Mouse (Mus musculus): ENCODE data around the gene 4930519P11Rik. TPM values are rescaled to one million over a fixed set of nuclear protein-coding genes. Genes with fewer than 3 reads are reported as not detected.
A peak's percentile ranks its signal among the peaks of the same experiment; 100 is the strongest.

4930519P11Rik gene
- polyA plus RNA-seq, 1 experiment from 2014 or later: not detected

DNA sequence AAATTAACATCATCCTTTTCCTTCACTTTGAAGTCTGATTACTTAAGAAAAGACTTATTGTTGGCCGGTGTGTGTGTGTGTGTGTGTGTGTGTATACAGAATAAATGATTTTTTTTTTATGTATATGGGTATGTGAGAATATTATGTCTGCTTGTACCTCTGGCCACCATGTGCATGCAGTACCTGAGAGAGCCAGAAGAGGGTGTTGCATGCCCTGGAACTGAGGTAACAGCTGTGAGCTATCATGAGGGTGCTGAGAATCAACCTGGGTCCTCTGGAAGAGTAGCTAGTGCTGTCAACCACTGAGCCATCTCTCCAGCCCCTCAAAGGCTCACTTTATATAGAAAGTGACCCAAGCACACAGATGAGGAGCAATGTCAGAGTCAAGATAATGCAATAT is 31.8 kb downstream of the 4930519P11Rik start:
- no peaks in the 10 kb centered on the region for H3K36me3 ChIP-seq (ENCODE audit: control insufficient read depth, insufficient read depth, low read length)
- no peak overlapping the region for H3K4me3 ChIP-seq (ENCODE audit: control insufficient read depth in 1 of 2, insufficient read depth in 1 of 2, low read depth in 1 of 2, low read length in 2 of 2)
- no peak for ATAC-seq (ENCODE audit: insufficient number of reproducible peaks, insufficient read depth, low FRiP score, low read depth)
- no peak overlapping the region for H3K27ac ChIP-seq (replicated peaks in 1 of 2; ENCODE audit: control insufficient read depth in 1 of 2, insufficient read depth in 1 of 2, low read depth in 2 of 2, low read length in 2 of 2)
- no peak overlapping the region for H3K4me2 ChIP-seq (ENCODE audit: low read length)
- no peaks in the 10 kb centered on the region for H3K27me3 ChIP-seq (ENCODE audit: control insufficient read depth, insufficient read depth, low read length)
- H3K9me3 ChIP-seq (ENCODE audit: control insufficient read depth, low read length): 0 out of 2 replicates have a peak, but pooled peaks cover 3% of the 10 kb centered on the region
- WGBS: 96% methylated on average over 1 of the region's 1 CpGs
- H3K9ac ChIP-seq (ENCODE audit: low read length): no peak overlapping the region
- peaks cover 17 to 22% of the 10 kb centered on the region in 2 experiments for H3K4me1 ChIP-seq (ENCODE audit: control insufficient read depth in 2 of 2, insufficient read depth in 2 of 2, low read length in 2 of 2)

DNA sequence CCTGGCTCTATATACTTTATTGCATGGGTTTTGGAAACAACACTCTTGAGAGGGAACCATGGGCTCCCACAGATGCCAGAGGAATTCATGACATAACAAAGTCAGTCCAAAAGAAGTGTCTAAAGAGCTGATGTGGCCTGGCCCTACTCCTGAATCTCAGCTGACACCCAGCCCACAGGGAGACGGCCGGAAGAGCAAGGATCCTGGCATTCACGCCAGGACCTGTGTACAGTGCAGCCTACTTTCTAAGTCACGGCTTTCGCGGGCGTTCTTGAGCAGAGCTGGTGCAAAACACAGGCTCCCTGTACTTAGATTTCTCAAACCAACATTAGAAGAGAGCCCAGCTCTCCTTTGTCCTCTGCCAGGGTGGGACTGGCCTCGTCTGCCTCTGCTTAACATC is 32.7 kb downstream of the 4930519P11Rik start:
- Histone ChIP-seq H3K4me3 (ENCODE audit: control insufficient read depth in 1 of 2, insufficient read depth in 1 of 2, low read depth in 1 of 2, low read length in 2 of 2) (no peak overlapping the region), H3K36me3 (ENCODE audit: control insufficient read depth, insufficient read depth, low read length) (no peaks in the 10 kb centered on the region), H3K9ac (ENCODE audit: low read length) (no peak overlapping the region), H3K27ac (replicated peaks in 1 of 2; ENCODE audit: control insufficient read depth in 1 of 2, insufficient read depth in 1 of 2, low read depth in 2 of 2, low read length in 2 of 2) (peak overlapping the region in 1 of 2 experiments; percentile 39; a peak in 1 of 4 replicates), H3K4me2 (ENCODE audit: low read length) (no peak overlapping the region), H3K9me3 (ENCODE audit: control insufficient read depth, low read length) (0 out of 2 replicates have a peak, but pooled peaks cover 3% of the 10 kb centered on the region), H3K4me1 (ENCODE audit: control insufficient read depth in 2 of 2, insufficient read depth in 2 of 2, low read length in 2 of 2) (peaks cover 17 to 22% of the 10 kb centered on the region in 2 experiments), H3K27me3 (ENCODE audit: control insufficient read depth, insufficient read depth, low read length) (no peaks in the 10 kb centered on the region)
- WGBS: 52% methylated on average over 8 of the region's 8 CpGs
- no peak for ATAC-seq (ENCODE audit: insufficient number of reproducible peaks, insufficient read depth, low FRiP score, low read depth)

DNA sequence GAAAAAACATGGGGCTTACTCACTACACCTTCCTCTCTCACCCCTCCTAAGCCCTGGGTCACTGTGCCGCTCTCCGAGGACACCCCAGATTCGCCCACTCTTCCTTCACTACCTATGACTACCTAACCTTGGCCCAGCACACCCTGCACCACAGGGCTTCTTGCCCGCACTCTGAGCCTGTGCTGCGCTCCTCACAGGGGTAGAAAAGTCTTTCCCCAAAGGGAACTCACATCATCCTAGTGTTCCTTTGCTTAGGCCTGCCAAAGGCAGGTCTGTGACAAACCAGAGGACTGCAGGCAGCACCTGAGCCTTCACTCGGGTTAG is 35.5 kb downstream of the 4930519P11Rik start:
- WGBS: 89% methylated on average over 6 of the region's 6 CpGs
- Histone ChIP-seq H3K27ac (replicated peaks in 1 of 2; ENCODE audit: control insufficient read depth in 1 of 2, insufficient read depth in 1 of 2, low read depth in 2 of 2, low read length in 2 of 2) (no peak overlapping the region; a peak in 1 of 4 replicates), H3K36me3 (ENCODE audit: control insufficient read depth, insufficient read depth, low read length) (no peaks in the 10 kb centered on the region), H3K27me3 (ENCODE audit: control insufficient read depth, insufficient read depth, low read length) (no peaks in the 10 kb centered on the region), H3K4me2 (ENCODE audit: low read length) (no peak overlapping the region), H3K9ac (ENCODE audit: low read length) (no peak overlapping the region; the same call in 1 of the 2 replicates), H3K4me3 (ENCODE audit: control insufficient read depth in 1 of 2, insufficient read depth in 1 of 2, low read depth in 1 of 2, low read length in 2 of 2) (no peak overlapping the region), H3K4me1 (ENCODE audit: control insufficient read depth in 2 of 2, insufficient read depth in 2 of 2, low read length in 2 of 2) (peaks cover 8 to 9% of the 10 kb centered on the region in 2 experiments; a peak in 3 of 4 replicates), H3K9me3 (ENCODE audit: control insufficient read depth, low read length) (0 out of 2 replicates have a peak, but pooled peaks cover 3% of the 10 kb centered on the region)
- ATAC-seq (ENCODE audit: insufficient number of reproducible peaks, insufficient read depth, low FRiP score, low read depth): no peak

DNA sequence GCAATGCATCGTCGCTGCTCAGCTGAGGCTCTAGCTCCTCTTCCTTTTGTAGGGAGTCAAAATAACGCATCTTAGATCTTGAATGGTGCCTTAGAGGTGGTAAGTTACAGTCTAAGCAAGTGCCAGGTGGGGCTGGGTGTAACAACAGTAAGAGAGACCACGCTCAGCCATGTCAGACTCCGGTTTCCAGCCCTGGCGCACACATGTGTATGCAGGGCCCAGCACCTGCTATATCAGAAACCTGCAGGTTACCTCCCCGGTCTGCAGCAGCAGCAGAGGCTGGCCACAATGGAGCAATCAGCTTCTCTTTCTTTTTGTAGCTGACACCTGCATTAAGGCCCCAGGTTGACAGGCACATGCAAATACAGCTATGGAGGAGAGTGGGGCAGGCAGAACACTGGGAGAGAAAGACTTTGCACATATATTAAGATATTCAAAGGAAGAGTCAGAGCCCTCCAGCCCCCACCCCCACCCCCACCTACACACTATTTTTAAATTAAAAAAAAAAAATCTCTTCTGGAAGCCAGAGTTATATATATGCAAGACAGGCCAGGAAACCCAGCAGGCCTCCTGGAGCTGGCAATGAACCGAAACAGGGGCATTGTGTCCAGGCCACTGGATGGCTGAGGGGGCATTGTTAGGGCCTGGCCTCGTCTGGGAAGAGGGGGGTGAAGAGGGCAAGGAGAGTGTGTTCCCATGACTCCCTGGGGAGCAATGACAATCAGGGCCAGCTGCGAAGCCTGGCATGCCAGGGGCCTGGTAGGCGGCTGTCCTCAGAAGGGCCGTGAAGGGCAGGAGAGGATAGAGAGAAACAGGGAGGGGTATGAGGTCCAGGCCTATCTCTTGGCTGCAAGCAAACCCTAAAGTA is 36.1 kb downstream of the 4930519P11Rik start:
- Histone ChIP-seq H3K9ac (ENCODE audit: low read length) (peak overlapping the region; percentile 21; the same call in 1 of the 2 replicates), H3K27me3 (ENCODE audit: control insufficient read depth, insufficient read depth, low read length) (no peaks in the 10 kb centered on the region), H3K27ac (replicated peaks in 1 of 2; ENCODE audit: control insufficient read depth in 1 of 2, insufficient read depth in 1 of 2, low read depth in 2 of 2, low read length in 2 of 2) (no peak overlapping the region; a peak in 1 of 4 replicates), H3K4me3 (ENCODE audit: control insufficient read depth in 1 of 2, insufficient read depth in 1 of 2, low read depth in 1 of 2, low read length in 2 of 2) (no peak overlapping the region), H3K9me3 (ENCODE audit: control insufficient read depth, low read length) (0 out of 2 replicates have a peak, but pooled peaks cover 3% of the 10 kb centered on the region), H3K36me3 (ENCODE audit: control insufficient read depth, insufficient read depth, low read length) (no peaks in the 10 kb centered on the region), H3K4me1 (ENCODE audit: control insufficient read depth in 2 of 2, insufficient read depth in 2 of 2, low read length in 2 of 2) (peaks cover 8 to 9% of the 10 kb centered on the region in 2 experiments; a peak in 3 of 4 replicates), H3K4me2 (ENCODE audit: low read length) (no peak overlapping the region)
- 52% methylated on average over 12 of the region's 12 CpGs for WGBS
- ATAC-seq (ENCODE audit: insufficient number of reproducible peaks, insufficient read depth, low FRiP score, low read depth): no peak

DNA sequence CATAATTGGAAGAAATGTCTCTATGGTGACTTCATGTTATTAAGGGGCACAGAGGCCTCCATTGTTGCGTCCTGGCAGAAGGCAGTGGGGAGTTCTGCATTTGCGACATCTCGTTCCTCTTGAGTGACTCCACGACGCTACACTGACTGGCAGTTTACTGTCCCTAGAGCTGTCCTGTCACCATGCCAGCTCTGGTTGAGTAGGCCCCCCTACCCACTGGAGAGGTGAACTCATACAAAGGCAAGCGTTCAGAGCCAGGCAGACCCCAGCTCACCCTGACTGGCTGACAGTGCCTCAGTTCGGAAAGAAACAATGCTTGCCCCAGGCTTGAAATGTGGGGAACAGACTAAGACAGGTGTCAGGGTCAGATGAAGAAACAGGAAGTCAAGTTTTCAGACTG is 39.0 kb downstream of the 4930519P11Rik start:
- Histone ChIP-seq H3K27ac (replicated peaks in 1 of 2; ENCODE audit: control insufficient read depth in 1 of 2, insufficient read depth in 1 of 2, low read depth in 2 of 2, low read length in 2 of 2) (no peak overlapping the region), H3K27me3 (ENCODE audit: control insufficient read depth, insufficient read depth, low read length) (no peaks in the 10 kb centered on the region), H3K4me2 (ENCODE audit: low read length) (no peak overlapping the region), H3K9ac (ENCODE audit: low read length) (no peak overlapping the region), H3K4me1 (ENCODE audit: control insufficient read depth in 2 of 2, insufficient read depth in 2 of 2, low read length in 2 of 2) (peaks cover 11 to 13% of the 10 kb centered on the region in 2 experiments), H3K9me3 (ENCODE audit: control insufficient read depth, low read length) (no peaks in the 10 kb centered on the region), H3K4me3 (ENCODE audit: control insufficient read depth in 1 of 2, insufficient read depth in 1 of 2, low read depth in 1 of 2, low read length in 2 of 2) (no peak overlapping the region), H3K36me3 (ENCODE audit: control insufficient read depth, insufficient read depth, low read length) (no peaks in the 10 kb centered on the region)
- ATAC-seq (ENCODE audit: insufficient number of reproducible peaks, insufficient read depth, low FRiP score, low read depth): no peak
- WGBS: 70% methylated on average over 7 of the region's 7 CpGs

DNA sequence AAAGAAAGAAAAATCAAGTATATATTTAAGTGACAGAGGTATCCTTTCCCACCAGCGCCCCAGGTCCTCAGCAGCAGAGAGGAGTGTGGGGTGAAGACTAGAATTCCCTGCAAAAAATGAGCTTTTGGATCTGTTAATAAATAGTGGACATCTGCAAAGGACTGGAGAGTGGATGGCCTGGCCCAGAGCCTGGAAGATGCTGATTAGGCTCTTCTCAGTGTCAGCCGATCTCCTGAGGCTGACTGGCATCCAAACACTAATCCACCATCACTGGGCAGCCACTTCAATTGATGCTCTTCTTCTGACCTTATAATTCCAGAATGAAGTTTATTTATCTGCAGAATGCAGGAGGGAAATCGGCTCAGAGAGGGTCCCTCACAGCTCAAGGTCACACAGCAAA is 40.2 kb downstream of the 4930519P11Rik start:
- Histone ChIP-seq H3K4me1 (ENCODE audit: control insufficient read depth in 2 of 2, insufficient read depth in 2 of 2, low read length in 2 of 2) (peaks cover 22 to 24% of the 10 kb centered on the region in 2 experiments), H3K27me3 (ENCODE audit: control insufficient read depth, insufficient read depth, low read length) (no peaks in the 10 kb centered on the region), H3K4me3 (ENCODE audit: control insufficient read depth in 1 of 2, insufficient read depth in 1 of 2, low read depth in 1 of 2, low read length in 2 of 2) (no peak overlapping the region), H3K9ac (ENCODE audit: low read length) (no peak overlapping the region), H3K36me3 (ENCODE audit: control insufficient read depth, insufficient read depth, low read length) (no peaks in the 10 kb centered on the region), H3K9me3 (ENCODE audit: control insufficient read depth, low read length) (no peaks in the 10 kb centered on the region), H3K4me2 (ENCODE audit: low read length) (no peak overlapping the region), H3K27ac (replicated peaks in 1 of 2; ENCODE audit: control insufficient read depth in 1 of 2, insufficient read depth in 1 of 2, low read depth in 2 of 2, low read length in 2 of 2) (no peak overlapping the region)
- WGBS: 76% methylated on average over 3 of the region's 3 CpGs
- no peak for ATAC-seq (ENCODE audit: insufficient number of reproducible peaks, insufficient read depth, low FRiP score, low read depth)

DNA sequence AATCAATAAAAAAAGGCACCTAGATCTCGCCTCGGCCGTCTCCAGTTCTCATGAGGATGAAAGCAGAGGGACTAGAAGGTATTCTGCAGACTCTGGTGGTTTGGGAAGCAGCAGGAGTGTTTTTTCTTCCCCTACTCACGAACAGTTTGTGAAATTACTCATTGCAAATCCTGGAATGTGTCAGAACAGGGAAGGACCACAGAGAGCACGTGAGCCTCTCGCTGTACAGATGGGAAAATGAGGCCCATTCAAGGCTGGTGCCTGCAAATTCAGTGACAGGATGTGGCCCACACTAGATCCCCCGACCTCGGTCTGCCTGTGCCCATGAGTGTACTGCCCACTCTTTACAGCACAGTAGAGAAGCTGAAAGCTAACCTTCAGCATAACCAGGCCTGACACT is 41.3 kb downstream of the 4930519P11Rik start:
- Histone ChIP-seq H3K9ac (ENCODE audit: low read length) (no peak overlapping the region), H3K36me3 (ENCODE audit: control insufficient read depth, insufficient read depth, low read length) (no peaks in the 10 kb centered on the region), H3K27ac (replicated peaks in 1 of 2; ENCODE audit: control insufficient read depth in 1 of 2, insufficient read depth in 1 of 2, low read depth in 2 of 2, low read length in 2 of 2) (no peak overlapping the region), H3K4me2 (ENCODE audit: low read length) (no peak overlapping the region), H3K4me3 (ENCODE audit: control insufficient read depth in 1 of 2, insufficient read depth in 1 of 2, low read depth in 1 of 2, low read length in 2 of 2) (no peak overlapping the region), H3K9me3 (ENCODE audit: control insufficient read depth, low read length) (no peaks in the 10 kb centered on the region), H3K4me1 (ENCODE audit: control insufficient read depth in 2 of 2, insufficient read depth in 2 of 2, low read length in 2 of 2) (peaks cover 23 to 26% of the 10 kb centered on the region in 2 experiments), H3K27me3 (ENCODE audit: control insufficient read depth, insufficient read depth, low read length) (no peaks in the 10 kb centered on the region)
- 74% methylated on average over 8 of the region's 8 CpGs for WGBS
- no peak for ATAC-seq (ENCODE audit: insufficient number of reproducible peaks, insufficient read depth, low FRiP score, low read depth)
